ENCODE assay signal across 20 mouse cellular contexts in the genomic region with DNA sequence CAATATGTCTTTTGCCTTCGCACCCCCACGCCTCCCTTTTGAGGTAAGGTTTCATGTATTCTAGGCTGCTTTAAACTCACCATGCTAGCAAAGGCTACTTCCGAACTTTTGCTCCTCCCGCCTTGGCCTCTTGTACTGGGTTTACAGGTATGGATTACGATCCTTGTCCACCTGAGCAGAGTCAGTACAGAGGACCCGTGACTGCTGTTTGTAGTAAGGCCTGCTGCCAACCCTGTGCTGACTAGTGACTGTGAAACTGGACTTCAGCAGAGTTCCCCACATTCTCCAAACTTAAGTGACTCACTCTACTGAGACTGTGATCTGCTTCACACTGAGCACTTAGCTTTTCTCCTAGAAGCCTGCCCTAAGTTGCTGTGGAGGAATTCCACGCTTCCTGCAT. TPM values are rescaled to one million over a fixed set of nuclear protein-coding genes. Genes with fewer than 3 reads are reported as not detected.
DNase-seq lines count a peak whose midpoint lies in the region; ATAC-seq and TF ChIP-seq lines count a peak whose summit lies in the region.
"Had no signal": no experiment of that assay in that cellular context is flagged by ENCODE, and none has a peak within 500 bp of the region (broad histone marks: within the 10 kb centered on the region; RNA-seq: fewer than 3 reads in every experiment).

No protein-coding gene starts in this region.

- TF ChIP-seq CTCF in embryonic fibroblast, embryonic 13.5 days (IDR thresholded peaks at IDR 0.05; ENCODE audit: borderline replicate concordance, insufficient read depth, low read length), result no peak

- H3K27me3 ChIP-seq in heart, embryonic 12.5 days (replicated peaks), result no peaks in the 10 kb centered on the region
- H3K27me3 ChIP-seq in kidney, embryonic 14.5 days (ENCODE audit: control insufficient read depth, insufficient read depth, low read length), result no peaks in the 10 kb centered on the region
- H3K27me3 ChIP-seq: CH12.LX; forebrain, embryonic 12.5 days; hindbrain, embryonic 13.5 days; limb, embryonic 12.5 days; midbrain, embryonic 13.5 days; neural tube, embryonic 13.5 days had no signal

- no peak for ATAC-seq in heart, embryonic 12.5 days (ENCODE audit: insufficient number of reproducible peaks, low FRiP score)
- ATAC-seq in kidney, embryonic 14.5 days (ENCODE audit: low FRiP score, low TSS enrichment), result no peak
- ATAC-seq: midbrain, embryonic 13.5 days had no signal

- H3K9ac ChIP-seq in heart, embryonic 12.5 days, result peak overlapping the region; percentile 10; the same call in 1 of the 2 replicates
- H3K9ac ChIP-seq in kidney, embryonic 14.5 days (ENCODE audit: low read depth, low read length), result no peak overlapping the region
- H3K9ac ChIP-seq: forebrain, embryonic 12.5 days; hindbrain, embryonic 13.5 days; limb, embryonic 12.5 days; midbrain, embryonic 13.5 days; neural tube, embryonic 13.5 days had no signal

- no peak overlapping the region for H3K4me2 ChIP-seq in heart, embryonic 12.5 days
- no peak overlapping the region for H3K4me2 ChIP-seq in kidney, embryonic 14.5 days (replicated peaks; ENCODE audit: low read depth, low read length)
- H3K4me2 ChIP-seq: forebrain, embryonic 12.5 days; hindbrain, embryonic 13.5 days; limb, embryonic 12.5 days; midbrain, embryonic 13.5 days; neural tube, embryonic 13.5 days had no signal

- H3K4me1 ChIP-seq in heart, embryonic 12.5 days (replicated peaks), result peaks cover 30% of the 10 kb centered on the region
- H3K4me1 ChIP-seq in kidney, embryonic 14.5 days (ENCODE audit: control insufficient read depth, insufficient read depth, low read length), result peaks cover 9% of the 10 kb centered on the region; the same call in 1 of the 2 replicates
- peaks cover 10% of the 10 kb centered on the region for H3K4me1 ChIP-seq in embryonic fibroblast, embryonic 13.5 days (ENCODE audit: control insufficient read depth, insufficient read depth, low read length)

- TF ChIP-seq POLR2A in embryonic fibroblast, embryonic 13.5 days (IDR thresholded peaks at IDR 0.05; ENCODE audit: low read depth, low read length), result no peak

- 87% methylated on average over 7 of the region's 7 CpGs for WGBS in heart, embryonic 12.5 days
- WGBS in kidney, embryonic 14.5 days, result 88% methylated on average over 7 of the region's 7 CpGs

- no peak overlapping the region for H3K27ac ChIP-seq in heart, embryonic 12.5 days (ENCODE audit: poor library complexity, severe bottlenecking)
- H3K27ac ChIP-seq in kidney, embryonic 14.5 days (ENCODE audit: low read depth, low read length), result no peak overlapping the region
- H3K27ac ChIP-seq in embryonic fibroblast, embryonic 13.5 days (ENCODE audit: insufficient read depth, low read length), result peak overlapping the region; percentile 9; the same call in 1 of the 2 replicates
- H3K27ac ChIP-seq: forebrain, embryonic 12.5 days; gastrocnemius, adult 2 months; hindbrain, embryonic 13.5 days; limb, embryonic 12.5 days; midbrain, embryonic 13.5 days; neural tube, embryonic 13.5 days had no signal

- DNase-seq in heart, postnatal 4 days, result no peak
- DNase-seq in kidney, adult 8-10 months, result peak; percentile 68 to 78
- peak; percentile 75 to 84 for DNase-seq in kidney, postnatal 36 days
- DNase-seq in left cerebral cortex, postnatal 4 days, result no peak
- DNase-seq: cerebellum, adult 8-10 months; gastrocnemius, adult 2 months; heart, postnatal 10 days; lung, adult 18-20 months; lung, postnatal 14 days; right cerebral cortex, postnatal 25 days; thymus, postnatal 36 days had no signal

- no peak overlapping the region for H3K4me3 ChIP-seq in heart, embryonic 12.5 days
- no peak overlapping the region for H3K4me3 ChIP-seq in kidney, embryonic 14.5 days (ENCODE audit: low read length)
- no peak overlapping the region for H3K4me3 ChIP-seq in embryonic fibroblast, embryonic 13.5 days (ENCODE audit: insufficient read depth, low read length)
- H3K4me3 ChIP-seq: forebrain, embryonic 12.5 days; gastrocnemius, adult 2 months; hindbrain, embryonic 13.5 days; limb, embryonic 12.5 days; midbrain, embryonic 13.5 days; neural tube, embryonic 13.5 days had no signal

- no peaks in the 10 kb centered on the region for H3K9me3 ChIP-seq in heart, embryonic 12.5 days (replicated peaks)
- H3K9me3 ChIP-seq in kidney, embryonic 14.5 days (ENCODE audit: control insufficient read depth, low read length), result no peaks in the 10 kb centered on the region
- H3K9me3 ChIP-seq: forebrain, embryonic 12.5 days; hindbrain, embryonic 13.5 days; limb, embryonic 12.5 days; midbrain, embryonic 13.5 days; neural tube, embryonic 13.5 days had no signal

- H3K36me3 ChIP-seq in heart, embryonic 12.5 days, result peaks cover 29% of the 10 kb centered on the region
- H3K36me3 ChIP-seq in kidney, embryonic 14.5 days (ENCODE audit: control insufficient read depth, insufficient read depth, low read length), result peaks cover 12% of the 10 kb centered on the region; the same call in 1 of the 2 replicates

- intact Hi-C loops in left cerebral cortex, postnatal 4 days (cut with DNase I), result no loop called here

RNA-seq across cellular contexts. Expression of a gene that starts 3.1 kb away (rescaled TPM):
- 81.8 and 91.2 TPM in 2 replicates for polyA plus RNA-seq in heart, embryonic 12.5 days (2016; fragmentation: Nextera tagmentation; extraction: Ambion mirVana)
- total RNA-seq in heart, postnatal 4 days (2021), result 10 to 100 TPM; 89.9 to 94.5 TPM
- polyA plus RNA-seq in kidney, embryonic 14.5 days (2014; fragmentation: Nextera tagmentation; extraction: Ambion mirVana), result 73.1 and 80.8 TPM in 2 replicates
- polyA plus RNA-seq in embryonic fibroblast, embryonic 13.5 days (2011; ENCODE audit: insufficient read length, low read depth, missing spikeins), result 30.7 and 32.6 TPM in 2 replicates
- total RNA-seq in left cerebral cortex, postnatal 4 days (2021), result 10 to 100 TPM; 45.2 to 52.1 TPM

RNA-seq across cellular contexts. Expression of a gene that starts 13.8 kb away (rescaled TPM):
- polyA plus RNA-seq in heart, embryonic 12.5 days (2016; fragmentation: Nextera tagmentation; extraction: Ambion mirVana), result 8.2 and 15.3 TPM in 2 replicates
- 1 to 10 TPM; 5.8 to 6.4 TPM for total RNA-seq in heart, postnatal 4 days (2021)
- 10.1 and 11.9 TPM in 2 replicates for polyA plus RNA-seq in kidney, embryonic 14.5 days (2014; fragmentation: Nextera tagmentation; extraction: Ambion mirVana)
- polyA plus RNA-seq in embryonic fibroblast, embryonic 13.5 days (2011; ENCODE audit: insufficient read length, low read depth, missing spikeins), result 15.4 and 21.8 TPM in 2 replicates
- total RNA-seq in left cerebral cortex, postnatal 4 days (2021), result 1 to 10 TPM; 4.9 TPM

RNA-seq across cellular contexts. Expression of a gene that starts 40.4 kb away (rescaled TPM):
- 89.2 and 91.1 TPM in 2 replicates for polyA plus RNA-seq in heart, embryonic 12.5 days (2016; fragmentation: Nextera tagmentation; extraction: Ambion mirVana)
- 10 to 100 TPM; 14.6 to 22.6 TPM for total RNA-seq in heart, postnatal 4 days (2021)
- polyA plus RNA-seq in kidney, embryonic 14.5 days (2014; fragmentation: Nextera tagmentation; extraction: Ambion mirVana), result 609 and 623 TPM in 2 replicates
- 63.0 and 85.7 TPM in 2 replicates for polyA plus RNA-seq in embryonic fibroblast, embryonic 13.5 days (2011; ENCODE audit: insufficient read length, low read depth, missing spikeins)
- total RNA-seq in left cerebral cortex, postnatal 4 days (2021), result 100 to 1,000 TPM; 535 to 639 TPM

RNA-seq across cellular contexts. Expression of a gene that starts 59.0 kb away (rescaled TPM):
- polyA plus RNA-seq in heart, embryonic 12.5 days (2016; fragmentation: Nextera tagmentation; extraction: Ambion mirVana), result 5.3 and 6.0 TPM in 2 replicates
- total RNA-seq in heart, postnatal 4 days (2021), result 10 to 100 TPM; 13.8 to 15.2 TPM
- polyA plus RNA-seq in kidney, embryonic 14.5 days (2014; fragmentation: Nextera tagmentation; extraction: Ambion mirVana), result 8.4 and 8.9 TPM in 2 replicates
- polyA plus RNA-seq in embryonic fibroblast, embryonic 13.5 days (2011; ENCODE audit: insufficient read length, low read depth, missing spikeins), result 7.8 and 8.8 TPM in 2 replicates
- 10 to 100 TPM; 13.3 to 14.1 TPM for total RNA-seq in left cerebral cortex, postnatal 4 days (2021)

Comparison
In these comparisons a context has a peak if more than half of its experiments do, and no peak if none do; other contexts are left out.
1. DNase-seq: peak in kidney, adult 8-10 months (2 of 2) and kidney, postnatal 36 days (2 of 2); none in heart, postnatal 4 days (single experiment) and left cerebral cortex, postnatal 4 days (single experiment).